Comparison of ENCODE assay signal across 10 mouse cellular contexts in the genomic region with DNA sequence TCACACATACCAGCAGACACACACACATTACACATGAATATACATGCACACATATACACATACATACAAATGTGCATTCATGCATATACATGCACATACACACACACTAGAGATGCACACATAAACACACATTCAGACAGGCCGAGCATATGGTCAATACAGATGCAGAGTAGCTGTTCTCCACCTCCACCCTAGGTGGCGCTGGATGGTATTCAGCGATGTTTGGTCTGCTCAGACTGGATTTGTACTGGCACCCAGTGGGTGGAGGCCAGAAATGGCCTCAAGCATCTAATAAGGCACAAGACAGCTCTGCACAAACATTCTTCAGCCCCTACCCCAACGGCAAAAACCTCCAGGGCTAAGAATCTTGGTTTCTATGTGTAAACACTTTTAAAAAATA.
DNase-seq lines count a peak whose midpoint lies in the region; ATAC-seq lines count a peak whose summit lies in the region.
"Had no signal": no experiment of that assay in that cellular context is flagged by ENCODE, and none has a peak within 500 bp of the region (broad histone marks: within the 10 kb centered on the region; RNA-seq: fewer than 3 reads in every experiment).

No protein-coding gene starts in this region.

- H3K36me3 ChIP-seq in liver, embryonic 11.5 days (ENCODE audit: control insufficient read depth, insufficient read depth, low read length), result no peaks in the 10 kb centered on the region
- H3K36me3 ChIP-seq: hindbrain, embryonic 12.5 days had no signal

- WGBS in liver, embryonic 11.5 days, result 36% methylated on average over 4 of the region's 4 CpGs

- H3K4me1 ChIP-seq in liver, embryonic 11.5 days (replicated peaks; ENCODE audit: control insufficient read depth, insufficient read depth, low read length), result no peaks in the 10 kb centered on the region
- H3K4me1 ChIP-seq: hindbrain, embryonic 12.5 days had no signal

- H3K9me3 ChIP-seq in liver, embryonic 11.5 days (ENCODE audit: control insufficient read depth, low read length), result no peaks in the 10 kb centered on the region
- H3K9me3 ChIP-seq: hindbrain, embryonic 12.5 days had no signal

- DNase-seq in adrenal gland, postnatal 36 days, result peak; percentile 15 to 26
- DNase-seq in adrenal gland, adult 2 months, result no peak
- DNase-seq in liver, result peak; percentile 16
- DNase-seq in liver, embryonic 11.5 days (ENCODE audit: low spot score), result no peak
- peak; percentile 10 for DNase-seq in c-Kit-positive CD71-negative TER-119-negative erythroid progenitor cells, embryonic 14.5 days (ENCODE audit: low read depth)
- DNase-seq in spleen, postnatal 10 days (ENCODE audit: low spot score in 2 of 2), result no peak
- no peak for DNase-seq in right cerebral cortex, postnatal 4 days
- DNase-seq: right cerebral cortex, postnatal 25 days had no signal

- H3K9ac ChIP-seq in liver, embryonic 11.5 days (ENCODE audit: low read depth, low read length), result no peak overlapping the region
- H3K9ac ChIP-seq: hindbrain, embryonic 12.5 days had no signal

- H3K4me2 ChIP-seq in liver, embryonic 11.5 days, result no peak overlapping the region
- H3K4me2 ChIP-seq: hindbrain, embryonic 12.5 days had no signal

- no peak for ATAC-seq in liver, embryonic 11.5 days (replicated peaks; ENCODE audit: low FRiP score)
- peak; percentile 70 for ATAC-seq in megakaryocyte, adult 5-6 weeks (ENCODE audit: poor library complexity, severe bottlenecking)

- H3K27me3 ChIP-seq in liver, embryonic 11.5 days (replicated peaks; ENCODE audit: control insufficient read depth, insufficient read depth, low read length), result no peaks in the 10 kb centered on the region
- H3K27me3 ChIP-seq: hindbrain, embryonic 12.5 days had no signal

- no peak overlapping the region for H3K27ac ChIP-seq in liver, embryonic 11.5 days (ENCODE audit: low read depth, low read length)
- H3K27ac ChIP-seq: hindbrain, embryonic 12.5 days had no signal

- H3K4me3 ChIP-seq in liver, embryonic 11.5 days (ENCODE audit: low read depth, low read length), result no peak overlapping the region
- H3K4me3 ChIP-seq: hindbrain, embryonic 12.5 days had no signal

Comparison
In these comparisons a context has a peak if more than half of its experiments do, and no peak if none do; other contexts are left out.
1. DNase-seq: peak in adrenal gland, postnatal 36 days (2 of 2), liver (single experiment) and c-Kit-positive CD71-negative TER-119-negative erythroid progenitor cells, embryonic 14.5 days (single experiment); none in adrenal gland, adult 2 months (single experiment), liver, embryonic 11.5 days (single experiment), spleen, postnatal 10 days (0 of 2) and right cerebral cortex, postnatal 4 days (single experiment).